Mouse (Mus musculus) kidney, adult 10 weeks (tissue): ENCODE measurements around the gene Gramd1a. TPM values are rescaled to one million over a fixed set of nuclear protein-coding genes. Genes with fewer than 3 reads are reported as not detected.

Experiments
- polyA plus RNA-seq: library from polyadenylated mRNA; stranded (reverse); fragments of 350-450 nt; fragmentation: Illumina TruSeq; extraction: RNeasy Lipid Tissue Mini Kit (QIAGEN cat#74804); gene quantifications from one replicate; pipeline ENCODE4 v1.2.3, GENCODE M21; 2014; ENCODE audit warnings: low read depth, low replicate concordance

Gramd1a gene
- 3.3 TPM for polyA plus RNA-seq

DNA sequence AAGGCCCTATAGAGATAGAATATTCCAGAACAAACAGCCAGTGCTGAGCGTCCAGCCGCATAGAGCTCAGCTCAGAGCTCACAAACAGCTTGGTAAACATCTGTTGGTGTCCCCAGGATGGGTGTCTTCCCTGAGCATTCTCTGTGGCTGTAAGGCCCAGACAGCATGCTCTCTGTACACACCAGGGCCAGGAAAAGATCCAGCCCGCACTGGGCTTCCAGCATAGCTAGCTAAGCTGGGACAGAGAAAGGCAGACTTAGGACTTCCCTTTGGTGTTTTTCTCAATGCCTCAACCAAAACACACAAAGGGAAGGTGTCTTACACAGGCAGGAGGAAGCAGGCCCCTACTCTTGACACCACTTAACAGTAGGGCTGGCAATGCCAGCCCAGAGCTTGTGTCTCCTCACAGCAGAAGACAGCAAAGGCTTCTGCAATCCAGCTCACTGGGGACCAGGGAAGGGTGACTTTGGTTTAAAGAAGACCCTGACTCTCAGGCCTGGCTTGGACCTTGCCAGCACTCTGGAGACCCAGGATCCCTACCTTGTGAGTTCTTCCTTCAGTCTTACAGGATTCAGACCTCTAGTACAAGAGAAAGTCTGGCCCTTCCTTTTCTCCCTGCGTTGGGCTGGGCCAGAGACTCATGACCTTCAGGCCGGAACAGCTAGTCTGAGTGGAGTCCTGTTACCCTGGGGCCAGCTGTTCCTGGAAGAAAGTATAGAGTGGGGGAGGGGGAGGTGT is at the start of gene Gramd1a:
TSS of gene Gramd1a (minus strand) at position 601 of the 738 bp plus-strand sequence.

DNA sequence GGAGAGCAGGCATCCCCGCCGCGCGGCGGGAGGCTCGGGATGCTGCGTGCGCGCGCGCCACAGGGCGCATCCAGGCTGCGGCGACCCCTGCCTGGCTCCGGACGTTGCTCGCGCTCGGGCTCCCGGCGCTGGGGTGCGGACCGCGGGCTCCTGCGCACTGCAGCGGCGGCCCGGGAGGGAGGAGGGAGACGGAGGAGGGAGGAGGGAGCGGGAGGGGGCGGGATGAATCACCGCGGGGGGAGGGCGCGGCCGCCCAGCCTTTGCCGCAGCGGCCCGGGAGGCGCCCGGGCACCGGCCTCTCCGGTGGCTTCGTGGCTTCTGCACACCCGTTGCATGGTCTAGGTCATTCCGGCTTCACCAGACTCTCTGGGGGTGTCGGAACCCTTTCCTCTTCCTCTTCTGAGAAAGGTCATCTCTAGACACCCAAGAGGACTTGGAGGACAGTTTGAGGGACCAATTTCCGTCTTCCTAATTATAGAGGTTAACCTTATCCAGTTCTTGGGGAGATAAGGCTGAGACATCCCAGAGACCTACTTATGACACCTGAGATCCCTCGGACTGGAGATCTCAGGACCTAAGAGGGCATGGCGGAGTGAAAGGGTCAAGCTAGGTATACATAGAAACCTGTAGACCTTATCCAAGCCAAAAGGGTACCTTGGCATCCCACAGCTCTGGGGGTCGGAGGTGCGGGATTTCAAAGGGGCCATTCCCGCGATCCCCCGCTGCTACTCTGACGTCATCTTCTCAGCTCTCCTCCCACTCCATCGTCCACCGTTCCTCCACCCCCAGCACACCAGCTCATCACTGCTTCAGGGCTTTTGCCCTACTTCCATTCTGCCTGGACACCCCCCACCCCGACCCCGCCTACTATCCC is 28.6 kb downstream of the Gramd1a start, which contains the start of gene Scn1b:
TSS of gene Scn1b (minus strand) at position 153 of the 874 bp plus-strand sequence.

DNA sequence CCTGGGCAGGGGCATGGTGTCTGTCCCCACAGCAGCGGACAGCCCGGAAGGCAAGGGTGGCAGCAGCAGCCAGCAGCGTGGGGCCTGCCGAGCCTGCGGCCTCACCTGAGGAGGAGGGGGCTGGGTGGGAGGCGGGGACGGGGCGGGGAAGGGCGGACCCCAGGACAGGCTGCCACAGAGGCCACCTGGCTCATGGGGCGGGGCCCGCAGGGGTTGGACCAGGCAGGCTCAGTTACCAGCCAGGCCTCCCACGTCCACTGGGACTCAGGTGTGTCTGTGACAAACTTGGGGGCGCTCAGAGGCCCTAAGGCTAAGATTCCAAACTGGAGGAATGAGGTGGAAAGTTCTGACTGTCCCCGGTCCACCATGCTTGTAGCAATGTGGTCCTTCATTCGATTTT is 40.5 kb downstream of the Gramd1a start, which contains the start of gene Hpn:
TSS of gene Hpn (minus strand) at position 109 of the 400 bp plus-strand sequence.

Other genes starting within 250 kb of the Gramd1a start
- gene Mag, start 241.0 kb downstream of the Gramd1a start, polyA plus RNA-seq: not detected
- not detected for gene Hamp2, start 231.2 kb downstream of the Gramd1a start, polyA plus RNA-seq
- not detected for gene Hamp, start 211.9 kb downstream of the Gramd1a start, polyA plus RNA-seq
- 37.8 TPM for gene Usf2, start 199.1 kb downstream of the Gramd1a start, polyA plus RNA-seq
- gene Lsr, start 182.4 kb downstream of the Gramd1a start, polyA plus RNA-seq: 1.5 TPM
- 3.2 TPM for gene Fam187b, start 182.1 kb downstream of the Gramd1a start, polyA plus RNA-seq
- 3.3 TPM for gene Fxyd5, start 113.4 kb downstream of the Gramd1a start, polyA plus RNA-seq
- not detected for gene Fxyd7, start 104.4 kb downstream of the Gramd1a start, polyA plus RNA-seq
- not detected for gene Fxyd1, start 98.7 kb downstream of the Gramd1a start, polyA plus RNA-seq
- gene Lgi4, start 96.6 kb downstream of the Gramd1a start, polyA plus RNA-seq: 0.12 TPM
- not detected for gene Fxyd3, start 79.2 kb downstream of the Gramd1a start, polyA plus RNA-seq
- 7.6 TPM for gene Hpn, start 40.6 kb downstream of the Gramd1a start, polyA plus RNA-seq
- gene Scn1b, start 28.9 kb downstream of the Gramd1a start, polyA plus RNA-seq: 1.9 TPM
- gene Scgb2b2, start 134.6 kb upstream of the Gramd1a start, polyA plus RNA-seq: not detected
- not detected for gene Scgb1b2, start 135.9 kb upstream of the Gramd1a start, polyA plus RNA-seq
- gene Scgb2b3, start 206.2 kb upstream of the Gramd1a start, polyA plus RNA-seq: not detected
- not detected for gene Scgb1b3, start 219.7 kb upstream of the Gramd1a start, polyA plus RNA-seq